Mouse (Mus musculus): ENCODE measurements at regions not wholly inside any gene's neighbourhood (a gene's known extent, or its start where the extent isn't known, plus 50 kb on each side); places are given as distances from the start of the nearest gene placed in this dataset.

DNA sequence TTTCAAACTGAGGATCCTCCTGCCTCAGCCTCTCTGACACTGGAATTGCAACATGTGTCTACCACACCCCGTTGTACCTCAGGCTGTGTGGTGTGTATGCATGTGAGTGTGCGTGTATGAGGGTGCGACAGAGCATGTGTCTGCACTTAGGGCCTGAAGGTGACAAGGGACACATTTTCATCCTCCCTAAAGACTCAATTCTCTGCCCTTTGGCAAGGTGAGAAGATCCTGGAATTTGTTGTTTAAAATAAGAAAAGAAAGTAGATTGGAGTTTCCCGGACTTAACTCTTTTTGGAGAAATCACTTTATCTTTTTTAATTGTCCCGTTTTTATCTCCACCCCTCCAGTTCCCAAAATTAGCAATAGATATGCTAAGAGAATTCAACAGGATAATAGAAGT, 85.6 kb upstream of the Tbx3 start:
- no peak overlapping the region for H3K27ac ChIP-seq (replicated peaks; ENCODE audit: low read depth, low read length)
- H3K4me1 ChIP-seq (ENCODE audit: control insufficient read depth, insufficient read depth, low read length): peaks cover 8% of the 10 kb centered on the region; the same call in 1 of the 2 replicates
- DNase-seq (ENCODE audit: low spot score): no peak
- H3K27me3 ChIP-seq (replicated peaks; ENCODE audit: control insufficient read depth, insufficient read depth, low read length): no peaks in the 10 kb centered on the region
- 89% methylated on average over 5 of the region's 5 CpGs for WGBS
- no peak overlapping the region for H3K4me3 ChIP-seq (ENCODE audit: low read depth, low read length)
- H3K9me3 ChIP-seq (ENCODE audit: control insufficient read depth, low read length): no peaks in the 10 kb centered on the region
- H3K9ac ChIP-seq (ENCODE audit: low read depth, low read length): no peak overlapping the region
- ATAC-seq (ENCODE audit: low read depth): no peak
- H3K36me3 ChIP-seq (ENCODE audit: control insufficient read depth, insufficient read depth, low read length): no peaks in the 10 kb centered on the region
- H3K4me2 ChIP-seq (ENCODE audit: low read depth, low read length): no peak overlapping the region

GRCm38 (mm10) chr5:119586391-119587058, 83.9 kb upstream of the Tbx3 start:
- H3K27me3 ChIP-seq (replicated peaks; ENCODE audit: control insufficient read depth, insufficient read depth, low read length): no peaks in the 10 kb centered on the region
- H3K9ac ChIP-seq (ENCODE audit: low read depth, low read length): no peak overlapping the region
- no peak overlapping the region for H3K27ac ChIP-seq (replicated peaks; ENCODE audit: low read depth, low read length)
- H3K36me3 ChIP-seq (ENCODE audit: control insufficient read depth, insufficient read depth, low read length): no peaks in the 10 kb centered on the region
- ATAC-seq (ENCODE audit: low read depth) (no peak), DNase-seq (ENCODE audit: low spot score) (no peak)
- 72% methylated on average over 11 of the region's 12 CpGs for WGBS
- H3K9me3 ChIP-seq (ENCODE audit: control insufficient read depth, low read length): no peaks in the 10 kb centered on the region
- peaks cover 8% of the 10 kb centered on the region; the same call in 1 of the 2 replicates for H3K4me1 ChIP-seq (ENCODE audit: control insufficient read depth, insufficient read depth, low read length)
- H3K4me3 ChIP-seq (ENCODE audit: low read depth, low read length): no peak overlapping the region
- H3K4me2 ChIP-seq (ENCODE audit: low read depth, low read length): no peak overlapping the region

GRCm38 (mm10) chr5:119587239-119587811, 83.1 kb upstream of the Tbx3 start:
- ATAC-seq (ENCODE audit: low read depth) (no peak), DNase-seq (ENCODE audit: low spot score) (no peak)
- Histone ChIP-seq H3K4me2 (ENCODE audit: low read depth, low read length) (no peak overlapping the region), H3K9me3 (ENCODE audit: control insufficient read depth, low read length) (no peaks in the 10 kb centered on the region), H3K27me3 (replicated peaks; ENCODE audit: control insufficient read depth, insufficient read depth, low read length) (no peaks in the 10 kb centered on the region), H3K4me3 (ENCODE audit: low read depth, low read length) (no peak overlapping the region), H3K9ac (ENCODE audit: low read depth, low read length) (no peak overlapping the region), H3K4me1 (ENCODE audit: control insufficient read depth, insufficient read depth, low read length) (peaks cover 8% of the 10 kb centered on the region; the same call in 1 of the 2 replicates), H3K36me3 (ENCODE audit: control insufficient read depth, insufficient read depth, low read length) (no peaks in the 10 kb centered on the region), H3K27ac (replicated peaks; ENCODE audit: low read depth, low read length) (no peak overlapping the region)
- WGBS: 56% methylated on average over 12 of the region's 12 CpGs

- Histone ChIP-seq H3K27ac (replicated peaks; ENCODE audit: low read depth, low read length) (no peak overlapping the region), H3K27me3 (replicated peaks; ENCODE audit: control insufficient read depth, insufficient read depth, low read length) (no peaks in the 10 kb centered on the region), H3K9ac (ENCODE audit: low read depth, low read length) (0 out of 2 replicates have a peak overlapping the region, but pooled peaks have one; percentile 25), H3K4me1 (ENCODE audit: control insufficient read depth, insufficient read depth, low read length) (peaks cover 8% of the 10 kb centered on the region; the same call in 1 of the 2 replicates), H3K9me3 (ENCODE audit: control insufficient read depth, low read length) (no peaks in the 10 kb centered on the region), H3K4me3 (ENCODE audit: low read depth, low read length) (no peak overlapping the region), H3K36me3 (ENCODE audit: control insufficient read depth, insufficient read depth, low read length) (no peaks in the 10 kb centered on the region), H3K4me2 (ENCODE audit: low read depth, low read length) (no peak overlapping the region)
- 38% methylated on average over 9 of the region's 9 CpGs for WGBS
- no peak for DNase-seq (ENCODE audit: low spot score)
- no peak for ATAC-seq (ENCODE audit: low read depth)
Measured at GRCm38 (mm10) chr5:119588340-119589272, 81.9 kb upstream of the Tbx3 start.

- Histone ChIP-seq H3K9me3 (ENCODE audit: control insufficient read depth, low read length) (no peaks in the 10 kb centered on the region), H3K4me1 (ENCODE audit: control insufficient read depth, insufficient read depth, low read length) (peaks cover 8% of the 10 kb centered on the region; the same call in 1 of the 2 replicates), H3K4me2 (ENCODE audit: low read depth, low read length) (no peak overlapping the region), H3K36me3 (ENCODE audit: control insufficient read depth, insufficient read depth, low read length) (no peaks in the 10 kb centered on the region), H3K27me3 (replicated peaks; ENCODE audit: control insufficient read depth, insufficient read depth, low read length) (no peaks in the 10 kb centered on the region), H3K4me3 (ENCODE audit: low read depth, low read length) (no peak overlapping the region), H3K27ac (replicated peaks; ENCODE audit: low read depth, low read length) (no peak overlapping the region), H3K9ac (ENCODE audit: low read depth, low read length) (no peak overlapping the region)
- 80% methylated on average over 5 of the region's 5 CpGs for WGBS
- DNase-seq (ENCODE audit: low spot score) (no peak), ATAC-seq (ENCODE audit: low read depth) (no peak)
Measured at GRCm38 (mm10) chr5:119591271-119591670, 79.2 kb upstream of the Tbx3 start.

DNA sequence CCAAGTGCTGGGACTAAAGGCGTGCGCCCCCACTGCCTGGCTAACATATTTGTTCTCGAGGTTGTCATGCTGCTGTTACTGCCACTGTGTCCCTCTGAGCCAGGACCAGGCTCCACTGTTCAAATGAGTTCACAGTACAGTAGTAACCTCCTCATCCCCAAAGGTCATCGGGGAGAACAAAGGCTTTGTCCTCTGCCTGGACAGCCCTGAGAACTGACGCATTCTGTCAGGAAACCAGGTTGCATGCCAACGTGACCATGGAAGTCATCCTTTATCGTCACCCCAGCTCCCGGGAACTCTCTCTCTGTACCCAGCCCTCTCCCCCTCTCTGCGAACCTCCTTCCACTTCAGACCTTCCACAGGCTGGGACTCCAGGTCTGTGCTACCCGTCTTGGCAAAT, 77.6 kb upstream of the Tbx3 start:
- Histone ChIP-seq H3K4me2 (ENCODE audit: low read depth, low read length) (no peak overlapping the region), H3K4me1 (ENCODE audit: control insufficient read depth, insufficient read depth, low read length) (peaks cover 8% of the 10 kb centered on the region; the same call in 1 of the 2 replicates), H3K27me3 (replicated peaks; ENCODE audit: control insufficient read depth, insufficient read depth, low read length) (no peaks in the 10 kb centered on the region), H3K4me3 (ENCODE audit: low read depth, low read length) (no peak overlapping the region), H3K27ac (replicated peaks; ENCODE audit: low read depth, low read length) (no peak overlapping the region), H3K9me3 (ENCODE audit: control insufficient read depth, low read length) (no peaks in the 10 kb centered on the region), H3K36me3 (ENCODE audit: control insufficient read depth, insufficient read depth, low read length) (no peaks in the 10 kb centered on the region), H3K9ac (ENCODE audit: low read depth, low read length) (no peak overlapping the region)
- ATAC-seq (ENCODE audit: low read depth) (no peak), DNase-seq (ENCODE audit: low spot score) (no peak)
- 84% methylated on average over 10 of the region's 10 CpGs for WGBS

DNA sequence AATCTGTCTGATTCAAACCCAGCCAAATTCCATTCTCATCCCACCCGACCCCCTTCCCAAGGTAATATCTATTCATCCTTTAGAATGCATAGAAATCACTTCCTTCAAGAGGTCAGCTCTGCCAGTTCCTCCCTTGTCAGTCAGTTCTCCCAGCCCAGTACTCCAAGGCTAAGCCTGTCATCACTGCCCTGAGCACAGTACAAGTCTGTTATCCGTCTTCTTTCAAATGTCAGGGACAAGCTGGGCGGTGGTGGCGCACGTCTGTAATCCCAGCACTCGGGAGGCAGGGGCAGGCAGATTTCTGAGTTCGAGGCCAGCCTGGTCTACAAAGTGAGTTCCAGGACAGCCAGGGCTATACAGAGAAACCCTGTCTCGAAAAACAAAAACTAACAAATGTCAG, 75.9 kb upstream of the Tbx3 start:
- H3K4me1 ChIP-seq (ENCODE audit: control insufficient read depth, insufficient read depth, low read length): peaks cover 5% of the 10 kb centered on the region
- H3K27ac ChIP-seq (replicated peaks; ENCODE audit: low read depth, low read length): no peak overlapping the region
- 89% methylated on average over 8 of the region's 8 CpGs for WGBS
- no peak overlapping the region for H3K4me3 ChIP-seq (ENCODE audit: low read depth, low read length)
- no peaks in the 10 kb centered on the region for H3K36me3 ChIP-seq (ENCODE audit: control insufficient read depth, insufficient read depth, low read length)
- H3K9me3 ChIP-seq (ENCODE audit: control insufficient read depth, low read length): no peaks in the 10 kb centered on the region
- no peaks in the 10 kb centered on the region for H3K27me3 ChIP-seq (replicated peaks; ENCODE audit: control insufficient read depth, insufficient read depth, low read length)
- ATAC-seq (ENCODE audit: low read depth): no peak
- H3K4me2 ChIP-seq (ENCODE audit: low read depth, low read length): no peak overlapping the region
- H3K9ac ChIP-seq (ENCODE audit: low read depth, low read length): no peak overlapping the region
- DNase-seq (ENCODE audit: low spot score): no peak

DNA sequence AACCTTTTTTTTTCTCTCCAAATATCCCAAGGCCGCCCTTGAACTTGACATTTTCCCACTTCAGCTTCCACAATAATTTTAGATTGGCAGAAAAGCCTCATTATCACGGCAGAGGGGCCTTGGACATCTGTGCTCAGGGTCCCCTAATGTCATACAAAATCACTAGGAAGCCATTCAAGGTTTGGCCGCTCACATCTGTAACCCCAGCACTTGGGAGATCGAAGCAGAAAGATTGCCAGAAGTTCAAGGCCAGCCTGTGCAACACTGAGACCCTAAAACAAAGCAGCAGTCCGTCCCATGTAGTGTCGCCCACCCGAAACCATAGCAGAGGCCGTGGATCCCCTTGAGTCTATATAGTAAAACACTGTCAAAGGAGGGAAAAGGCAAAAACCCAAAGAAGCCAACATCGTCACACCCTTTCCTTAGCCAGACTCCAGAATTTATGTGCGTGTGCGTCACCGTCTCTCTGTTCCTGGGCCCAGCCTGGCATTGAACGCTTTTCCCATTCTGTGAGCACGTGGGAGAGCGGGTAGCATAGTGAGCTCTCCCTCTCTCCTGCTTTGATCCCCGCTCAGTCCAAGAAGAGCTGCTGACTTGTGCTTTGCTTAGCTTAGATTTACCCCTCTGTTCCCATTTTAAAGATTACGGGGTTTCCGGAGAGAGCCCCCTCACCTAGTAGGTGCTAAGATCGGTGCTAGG, 74.0 kb upstream of the Tbx3 start:
- Histone ChIP-seq H3K36me3 (ENCODE audit: control insufficient read depth, insufficient read depth, low read length) (no peaks in the 10 kb centered on the region), H3K4me2 (ENCODE audit: low read depth, low read length) (no peak overlapping the region), H3K9me3 (ENCODE audit: control insufficient read depth, low read length) (no peaks in the 10 kb centered on the region), H3K4me1 (ENCODE audit: control insufficient read depth, insufficient read depth, low read length) (peaks cover 5% of the 10 kb centered on the region), H3K4me3 (ENCODE audit: low read depth, low read length) (no peak overlapping the region), H3K27ac (replicated peaks; ENCODE audit: low read depth, low read length) (no peak overlapping the region), H3K9ac (ENCODE audit: low read depth, low read length) (no peak overlapping the region), H3K27me3 (replicated peaks; ENCODE audit: control insufficient read depth, insufficient read depth, low read length) (no peaks in the 10 kb centered on the region)
- no peak for ATAC-seq (ENCODE audit: low read depth)
- WGBS: 85% methylated on average over 19 of the region's 19 CpGs
- DNase-seq (ENCODE audit: low spot score): no peak

Data from embryonic facial prominence, embryonic 14.5 days (tissue).